Mouse (Mus musculus) liver, embryonic 14.5 days (tissue): ENCODE data around the gene Nme4. TPM values are rescaled to one million over a fixed set of nuclear protein-coding genes. Genes with fewer than 3 reads are reported as not detected.

Experiments
- ATAC-seq: fragments of 200-750 bp; cut with Nextera tagmentation; 2 replicates; pipeline ENCODE4 v1.8.0; 2017; ENCODE audit warnings: moderate number of reproducible peaks, mild to moderate bottlenecking, moderate library complexity; ENCODE audit not compliant: insufficient read depth
- DNase-seq, 3 experiments: peaks; one replicate each; pipeline ENCODE4 v3.0.0-alpha.2; 2012 to 2013; ENCODE audit warnings: low read depth in 3 of 3, low spot score in 3 of 3
- H3K27ac ChIP-seq: fragments of 300-500 bp; sonication (generic); 2 replicates; pipeline ENCODE4 v1.5.1; 2014; ENCODE audit warnings: moderate library complexity, mild to moderate bottlenecking, control low read depth, inconsistent platforms
- H3K27me3 ChIP-seq: fragments of 300-500 bp; sonication (generic); 2 replicates; pipeline ENCODE4 v1.6.1; 2014; ENCODE audit warnings: mild to moderate bottlenecking, low read length, moderate library complexity; ENCODE audit not compliant: control insufficient read depth, insufficient read depth
- H3K36me3 ChIP-seq: fragments of 300-500 bp; sonication (generic); replicated peaks from 2 replicates; pipeline ENCODE4 v1.6.1; 2014; ENCODE audit warnings: low read depth; ENCODE audit not compliant: control insufficient read depth, insufficient read depth
- H3K4me1 ChIP-seq, 2 experiments: fragments of 200-500 bp in 1 of 2; fragments of 300-500 bp in 1 of 2; sonication (generic) in 1 of 2; replicated peaks; 2 replicates each; pipeline ENCODE4 v1.6.1; 2012 to 2014; ENCODE audit warnings: antibody characterized with exemption in 1 of 2, inconsistent platforms in 1 of 2, low read length in 1 of 2; ENCODE audit not compliant: control insufficient read depth in 2 of 2, insufficient read depth in 2 of 2
- H3K4me2 ChIP-seq: fragments of 300-500 bp; sonication (generic); 2 replicates; pipeline ENCODE4 v1.6.1; 2014; ENCODE audit warnings: low read depth, mild to moderate bottlenecking, control low read depth, moderate library complexity
- H3K4me3 ChIP-seq, 2 experiments: fragments of 200-500 bp in 1 of 2; fragments of 300-500 bp in 1 of 2; sonication (generic) in 1 of 2; 2 replicates each; pipeline ENCODE4 v1.5.1; 2012 to 2014; ENCODE audit warnings: low read depth in 2 of 2, low read length in 2 of 2, mild to moderate bottlenecking in 2 of 2, control low read depth in 1 of 2, inconsistent platforms in 1 of 2, moderate library complexity in 1 of 2; ENCODE audit not compliant: insufficient read depth in 1 of 2
- H3K9ac ChIP-seq: fragments of 300-500 bp; sonication (generic); replicated peaks from 2 replicates; pipeline ENCODE4 v1.6.1; 2014; ENCODE audit warnings: mild to moderate bottlenecking, control low read depth, moderate library complexity
- H3K9me3 ChIP-seq: fragments of 300-500 bp; sonication (generic); 2 replicates; pipeline ENCODE4 v1.6.1; 2016; ENCODE audit warnings: low read length, mixed read lengths; ENCODE audit not compliant: control insufficient read depth
- CTCF ChIP-seq: IDR thresholded peaks from 2 replicates; pipeline ENCODE4 v1.5.1; 2016; ENCODE audit warnings: antibody characterized with exemption, low read depth, control low read depth
- EP300 ChIP-seq: IDR thresholded peaks from 2 replicates; pipeline ENCODE4 v1.6.1; 2016; ENCODE audit warnings: antibody characterized with exemption, low read depth
- WGBS: fragments of 180-500 bp; shearing (Covaris S2); extraction: QIAGEN DNeasy Blood & Tissue Kit; methylation state at CpG from one replicate; pipeline ENCODE4 v1.1.7; 2014; ENCODE audit not compliant: insufficient replicate concordance; 5-methylcytosine and 5-hydroxymethylcytosine counted together
- polyA plus RNA-seq, 2 experiments: library from polyadenylated mRNA; depleted of rRNA in 1 of 2; stranded (reverse) in 1 of 2; unstranded in 1 of 2; fragments of >200 nt; fragmentation: Nextera tagmentation in 1 of 2; extraction: Ambion mirVana in 1 of 2; gene quantifications; 2 replicates each; pipeline versions ENCODE4 v1.2.1 to v1.2.3; 2012 to 2014

Gene Nme4
- polyA plus RNA-seq, 2 experiments, result 45.1 to 52.2 TPM

- H3K4me3 ChIP-seq, result no peak overlapping the region
- no peak overlapping the region for H3K9ac ChIP-seq
- no peaks in the 10 kb centered on the region for H3K27me3 ChIP-seq
- 84% methylated on average over 10 of the region's 10 CpGs for WGBS
- H3K4me1 ChIP-seq, result peaks cover 6% of the 10 kb centered on the region in 2 experiments
- H3K27ac ChIP-seq, result no peak overlapping the region
- no peak for ATAC-seq
- no peak overlapping the region for H3K4me2 ChIP-seq
- peaks cover 16% of the 10 kb centered on the region for H3K36me3 ChIP-seq
- DNase-seq, result no peak
- no peaks in the 10 kb centered on the region for H3K9me3 ChIP-seq
- TF ChIP-seq CTCF (no peak), EP300 (no peak)
Observed at GRCm38 (mm10) chr17:26125226-26125625, 29.8 kb upstream of the Nme4 start.

GRCm38 (mm10) chr17:26124560-26124959, 29.2 kb upstream of the Nme4 start:
- WGBS, result 74% methylated on average over 7 of the region's 7 CpGs
- Histone ChIP-seq H3K4me3 (peak overlapping the region; percentile 90 to 98), H3K4me2 (peak overlapping the region; percentile 93), H3K27ac (no peak overlapping the region), H3K36me3 (peaks cover 16% of the 10 kb centered on the region), H3K9ac (peak overlapping the region; percentile 80), H3K27me3 (no peaks in the 10 kb centered on the region), H3K9me3 (no peaks in the 10 kb centered on the region), H3K4me1 (peaks cover 6 to 10% of the 10 kb centered on the region in 2 experiments)
- ATAC-seq (no peak), DNase-seq (no peak)
- TF ChIP-seq CTCF (no peak), EP300 (no peak)

- Histone ChIP-seq H3K4me1 (peaks cover 6 to 10% of the 10 kb centered on the region in 2 experiments), H3K36me3 (peaks cover 16% of the 10 kb centered on the region), H3K4me3 (peak within 1 kb of the TSS; percentile 90 to 98), H3K9me3 (no peaks in the 10 kb centered on the region), H3K4me2 (peak within 1 kb of the TSS; percentile 93), H3K27me3 (no peaks in the 10 kb centered on the region), H3K9ac (peak within 1 kb of the TSS; percentile 80), H3K27ac (peak within 1 kb of the TSS; percentile 15)
- under 1% methylated on average over 32 of the region's 32 CpGs for WGBS
- DNase-seq (peak; percentile 88 to 92 (median 92)), ATAC-seq (peak; percentile 84)
- TF ChIP-seq EP300 (no peak), CTCF (no peak)
Observed at GRCm38 (mm10) chr17:26123267-26123684, 27.9 kb upstream of the Nme4 start, which contains the start of gene Mrpl28. TSS of gene Mrpl28 (plus strand) at chr17:26123500.

GRCm38 (mm10) chr17:26122431-26123140, 27.2 kb upstream of the Nme4 start:
- no peaks in the 10 kb centered on the region for H3K27me3 ChIP-seq
- ATAC-seq, result no peak
- no peaks in the 10 kb centered on the region for H3K9me3 ChIP-seq
- H3K4me1 ChIP-seq, result peaks cover 6 to 10% of the 10 kb centered on the region in 2 experiments
- no peak for DNase-seq
- no peak overlapping the region for H3K9ac ChIP-seq
- no peak overlapping the region for H3K4me3 ChIP-seq
- no peak overlapping the region for H3K4me2 ChIP-seq
- H3K36me3 ChIP-seq, result peaks cover 13% of the 10 kb centered on the region
- WGBS, result 46% methylated on average over 5 of the region's 5 CpGs
- H3K27ac ChIP-seq, result no peak overlapping the region
- TF ChIP-seq EP300, result no peak
- no peak for TF ChIP-seq CTCF

GRCm38 (mm10) chr17:26119766-26120710, 24.6 kb upstream of the Nme4 start:
- 35% methylated on average over 33 of the region's 33 CpGs for WGBS
- ATAC-seq, result peak; percentile 19; the same call in 1 of the 2 replicates
- DNase-seq, result peak in 2 of 3 experiments; percentile 37 to 45
- H3K27me3 ChIP-seq, result peaks cover 7% of the 10 kb centered on the region
- H3K4me1 ChIP-seq, result peaks cover 6 to 12% of the 10 kb centered on the region in 2 experiments
- TF ChIP-seq EP300 (no peak), CTCF (peak; percentile 94)
- no peaks in the 10 kb centered on the region for H3K9me3 ChIP-seq
- no peak overlapping the region for H3K9ac ChIP-seq
- H3K4me3 ChIP-seq, result no peak overlapping the region
- no peak overlapping the region for H3K4me2 ChIP-seq
- H3K36me3 ChIP-seq, result no peaks in the 10 kb centered on the region
- no peak overlapping the region for H3K27ac ChIP-seq
